Mouse (Mus musculus) ES-E14 (cell line): Measurements from ENCODE around the gene Txn2. TPM values are rescaled to one million over a fixed set of nuclear protein-coding genes. Genes with fewer than 3 reads are reported as not detected.

ENCODE experiments used
- DNase-seq: peaks from one replicate; pipeline ENCODE4 v3.0.0-alpha.2; 2013; ENCODE audit warnings: low read depth, low spot score
- H3K27ac ChIP-seq: 2 replicates; pipeline ENCODE4 v1.5.1; 2012; ENCODE audit warnings: low read depth, mild to moderate bottlenecking, low read length, moderate library complexity, mixed read lengths; ENCODE audit not compliant: poor library complexity, insufficient read depth, severe bottlenecking
- H3K36me3 ChIP-seq: 2 replicates; pipeline ENCODE4 v1.6.1; 2012; ENCODE audit warnings: mild to moderate bottlenecking, low read length, moderate library complexity, mixed read lengths; ENCODE audit not compliant: control insufficient read depth, poor library complexity, insufficient read depth, severe bottlenecking
- H3K4me1 ChIP-seq, 2 experiments: fragments of 150-350 bp in 1 of 2; sonication (generic) in 1 of 2; 2 replicates each; pipeline ENCODE4 v1.6.1; 2012; ENCODE audit warnings: low read length in 2 of 2, mild to moderate bottlenecking in 1 of 2, mixed read lengths in 1 of 2; ENCODE audit not compliant: control insufficient read depth in 2 of 2, insufficient read depth in 2 of 2, poor library complexity in 1 of 2
- H3K4me3 ChIP-seq, 2 experiments: fragments of 150-350 bp in 1 of 2; sonication (generic) in 1 of 2; 2 replicates each; pipeline ENCODE4 v1.5.1; 2012; ENCODE audit warnings: low read length in 2 of 2, low read depth in 1 of 2, mild to moderate bottlenecking in 1 of 2, mixed read lengths in 1 of 2; ENCODE audit not compliant: insufficient read depth in 1 of 2, poor library complexity in 1 of 2, severe bottlenecking in 1 of 2
- H3K9ac ChIP-seq: 2 replicates; pipeline ENCODE4 v1.6.1; 2012; ENCODE audit warnings: low read depth, mild to moderate bottlenecking, low read length, mixed read lengths; ENCODE audit not compliant: poor library complexity, insufficient read depth, severe bottlenecking
- H3K9me3 ChIP-seq: fragments of 150-350 bp; sonication (generic); 2 replicates; pipeline ENCODE4 v1.6.1; 2012; ENCODE audit warnings: low read depth, mild to moderate bottlenecking, low read length; ENCODE audit not compliant: control insufficient read depth, insufficient read depth
- CHD2 ChIP-seq: IDR thresholded peaks from 2 replicates; pipeline ENCODE4 v1.6.1; 2014; ENCODE audit warnings: mild to moderate bottlenecking, low read depth, low read length, inconsistent platforms
- HCFC1 ChIP-seq: IDR thresholded peaks from 2 replicates; pipeline ENCODE4 v1.6.1; 2012; ENCODE audit warnings: low read length, inconsistent platforms, borderline replicate concordance; ENCODE audit not compliant: insufficient read depth
- MAFK ChIP-seq: IDR thresholded peaks from 2 replicates; pipeline ENCODE4 v1.6.1; 2014; ENCODE audit warnings: mild to moderate bottlenecking, low read depth, low read length, inconsistent platforms; ENCODE audit not compliant: insufficient read depth
- ZC3H11A ChIP-seq: IDR thresholded peaks from 2 replicates; pipeline ENCODE4 v1.6.1; 2012; ENCODE audit warnings: low read depth, mild to moderate bottlenecking, inconsistent platforms, low read length, borderline replicate concordance
- ZNF384 ChIP-seq: IDR thresholded peaks from 2 replicates; pipeline ENCODE4 v1.6.1; 2012; ENCODE audit warnings: low read depth, low read length, inconsistent platforms
- in situ Hi-C, 2 experiments: fragments of 600-800 bp; cut with MboI; formaldehyde crosslinking; loops; one replicate each; pipeline ENCODE4 v1.15.1; 2025; ENCODE audit warnings: low sequenced_read_pairs in 2 of 2, inconsistent platforms in 1 of 2; ENCODE audit not compliant: unreplicated experiment in 2 of 2
- total RNA-seq: library from RNA; depleted of rRNA; stranded (reverse); fragments of 300-350 nt; gene quantifications from 2 replicates; pipeline ENCODE4 v1.2.3, GENCODE M21; 2012

Gene Txn2
- total RNA-seq, 1 experiment = 91.1 TPM

- H3K9me3 ChIP-seq = no peaks in the 10 kb centered on the region
- no peak for DNase-seq
- H3K27ac ChIP-seq = no peak overlapping the region
- TF ChIP-seq CHD2 = no peak
- no peak for TF ChIP-seq MAFK
- no peak for TF ChIP-seq ZNF384
- TF ChIP-seq ZC3H11A = no peak
- no peak for TF ChIP-seq HCFC1
- H3K36me3 ChIP-seq = peaks cover 36% of the 10 kb centered on the region
- H3K9ac ChIP-seq = no peak overlapping the region
- in situ Hi-C loops = loop anchor here in 1 of 2 experiments (10.0 kb wide), 1 partner anchor 140 kb away; no protein-coding TSS in a partner anchor
- peaks cover 12 to 30% of the 10 kb centered on the region in 2 experiments for H3K4me1 ChIP-seq
- H3K4me3 ChIP-seq = no peak overlapping the region
Observed at GRCm38 (mm10) chr15:77914507-77914906, 14.3 kb downstream of the Txn2 start.

GRCm38 (mm10) chr15:77913054-77913453 lies 15.8 kb downstream of the Txn2 start:
- Histone ChIP-seq H3K9ac (peak overlapping the region; percentile 21; the same call in 1 of the 2 replicates), H3K4me1 (peaks cover 15 to 35% of the 10 kb centered on the region in 2 experiments), H3K27ac (peak overlapping the region; percentile 75), H3K9me3 (no peaks in the 10 kb centered on the region), H3K4me3 (no peak overlapping the region), H3K36me3 (peaks cover 31% of the 10 kb centered on the region)
- TF ChIP-seq MAFK (no peak), ZC3H11A (no peak), HCFC1 (no peak), CHD2 (no peak), ZNF384 (no peak)
- DNase-seq = no peak
- in situ Hi-C loops = loop anchor here in 1 of 2 experiments (10.0 kb wide), 1 partner anchor 138 kb away; no protein-coding TSS in a partner anchor

- H3K27ac ChIP-seq = peak overlapping the region; percentile 75
- in situ Hi-C loops = loop anchor here in 1 of 2 experiments (10.0 kb wide), 1 partner anchor 138 kb away; no protein-coding TSS in a partner anchor
Observed at GRCm38 (mm10) chr15:77912585-77912984, 16.2 kb downstream of the Txn2 start.

GRCm38 (mm10) chr15:77912048-77912447 lies 16.8 kb downstream of the Txn2 start:
- TF ChIP-seq CHD2 (no peak), ZNF384 (no peak), MAFK (no peak), ZC3H11A (no peak), HCFC1 (no peak)
- peak overlapping the region; percentile 75 for H3K27ac ChIP-seq

More at GRCm38 (mm10) chr15:77912585-77912984, 16.2 kb downstream of the Txn2 start:
- Histone ChIP-seq H3K9ac (peak overlapping the region; percentile 28), H3K4me1 (peaks cover 20 to 38% of the 10 kb centered on the region in 2 experiments), H3K9me3 (no peaks in the 10 kb centered on the region), H3K36me3 (peaks cover 27% of the 10 kb centered on the region), H3K4me3 (no peak overlapping the region)
- no peak for DNase-seq
- TF ChIP-seq MAFK = no peak
- no peak for TF ChIP-seq ZC3H11A
- TF ChIP-seq CHD2 = no peak
- no peak for TF ChIP-seq ZNF384
- no peak for TF ChIP-seq HCFC1

More at GRCm38 (mm10) chr15:77912048-77912447, 16.8 kb downstream of the Txn2 start:
- in situ Hi-C loops = loop anchor here in 1 of 2 experiments (10.0 kb wide), 1 partner anchor 137 kb away; no protein-coding TSS in a partner anchor
- Histone ChIP-seq H3K4me3 (no peak overlapping the region), H3K9ac (peak overlapping the region; percentile 28; the same call in 1 of the 2 replicates), H3K9me3 (no peaks in the 10 kb centered on the region), H3K36me3 (peaks cover 26% of the 10 kb centered on the region), H3K4me1 (peaks cover 20 to 43% of the 10 kb centered on the region in 2 experiments)
- DNase-seq = no peak
